Mouse (Mus musculus) heart, adult 2 months (tissue): ENCODE measurements around the gene N4bp3. TPM values are rescaled to one million over a fixed set of nuclear protein-coding genes. Genes with fewer than 3 reads are reported as not detected.

Experiments
- DNase-seq, 2 experiments: peaks; one replicate each; pipeline ENCODE4 v3.0.0; 2021
- H3K27ac ChIP-seq: fragments of 200-600 bp; 2 replicates; pipeline ENCODE4 v1.8.1; 2022
- H3K27me3 ChIP-seq: fragments of 200-500 bp; 2 replicates; pipeline ENCODE4 v1.6.1; 2012; ENCODE audit warnings: mild to moderate bottlenecking, low read length, inconsistent platforms, mixed read lengths; ENCODE audit not compliant: control insufficient read depth, insufficient read depth
- H3K36me3 ChIP-seq: fragments of 200-500 bp; 2 replicates; pipeline ENCODE4 v1.6.1; 2012; ENCODE audit warnings: low read length, inconsistent platforms; ENCODE audit not compliant: control insufficient read depth, insufficient read depth
- H3K4me1 ChIP-seq: fragments of 200-500 bp; 2 replicates; pipeline ENCODE4 v1.6.1; 2011; ENCODE audit warnings: low read length; ENCODE audit not compliant: control insufficient read depth, insufficient read depth
- H3K4me3 ChIP-seq: fragments of 200-600 bp; 2 replicates; pipeline ENCODE4 v1.8.1; 2022
- H3K79me2 ChIP-seq: fragments of 200-500 bp; replicated peaks from 2 replicates; pipeline ENCODE4 v1.6.1; 2012; ENCODE audit warnings: mild to moderate bottlenecking, inconsistent platforms, low read length, moderate library complexity, mixed read lengths; ENCODE audit not compliant: control insufficient read depth, insufficient read depth
- H3K9ac ChIP-seq: fragments of 200-500 bp; 2 replicates; pipeline ENCODE4 v1.6.1; 2012; ENCODE audit warnings: low read depth, mild to moderate bottlenecking, control low read depth, inconsistent platforms, low read length, mixed read lengths
- CTCF ChIP-seq: fragments of 200-600 bp; IDR thresholded peaks from 2 replicates; pipeline ENCODE4 v1.8.1; 2022; ENCODE audit warnings: antibody characterized with exemption, mild to moderate bottlenecking, moderate library complexity
- EP300 ChIP-seq: fragments of 200-500 bp; IDR thresholded peaks from 2 replicates; pipeline ENCODE4 v1.6.1; 2011; ENCODE audit warnings: low read depth, low read length, control low read depth; ENCODE audit not compliant: insufficient read depth
- POLR2A ChIP-seq: fragments of 200-500 bp; IDR thresholded peaks from 2 replicates; pipeline ENCODE4 v1.6.1; 2011; ENCODE audit warnings: mild to moderate bottlenecking, low read depth, low read length, control low read depth; ENCODE audit not compliant: insufficient read depth
- WGBS: fragments of 180-500 bp; shearing (Covaris S2); methylation state at CpG from one replicate; pipeline ENCODE4 v1.1.7; 2018; 5-methylcytosine and 5-hydroxymethylcytosine counted together
- intact Hi-C: fragments of 180-260 bp; cut with DNase I; formaldehyde crosslinking; loops from one replicate; pipeline ENCODE4 v1.15.1; 2025
- polyA plus RNA-seq: library from polyadenylated mRNA; depleted of rRNA; stranded (reverse); fragments of >200 nt; gene quantifications from 2 replicates; pipeline ENCODE4 v1.2.3, GENCODE M21; 2012; rRNA removed
- total RNA-seq, 2 experiments: library from RNA; stranded (reverse); gene quantifications; 2 replicates each; pipeline ENCODE4 v1.2.3; 2021

N4bp3 gene
- total and polyA plus RNA-seq, 3 experiments, result 8.2 to 10.7 (median 10.2) TPM

DNA sequence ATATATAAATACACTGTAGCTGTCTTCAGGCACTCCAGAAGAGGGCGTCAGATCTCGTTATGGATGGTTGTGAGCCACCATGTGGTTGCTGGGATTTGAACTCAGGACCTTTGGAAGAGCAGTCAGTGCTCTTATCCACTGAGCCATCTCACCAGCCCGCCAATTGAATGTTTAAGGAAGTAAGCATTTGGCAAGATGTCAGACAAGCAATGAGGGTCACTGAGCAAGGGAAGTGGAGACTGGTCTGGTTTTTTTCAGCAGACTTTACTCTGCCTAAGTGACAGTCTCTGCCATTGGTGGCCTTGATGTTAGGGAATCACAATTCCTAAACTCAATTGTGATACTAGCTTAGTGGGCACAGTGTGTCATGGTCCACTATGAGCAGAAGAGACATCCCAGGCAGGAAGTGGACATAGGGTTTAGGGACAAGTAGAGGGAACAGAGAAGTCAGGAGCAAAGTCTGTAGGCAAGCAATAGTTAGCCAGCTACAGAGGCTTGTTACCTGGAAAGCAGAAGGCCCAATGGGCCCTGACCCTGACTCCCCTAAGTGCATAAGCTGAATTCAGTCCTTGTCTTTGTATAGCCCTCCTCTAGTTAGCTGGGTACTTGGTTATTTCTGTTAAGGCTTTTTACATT is 55.8 kb downstream of the N4bp3 start:
- no peak overlapping the region for H3K4me3 ChIP-seq
- no peaks in the 10 kb centered on the region; the same call in 1 of the 2 replicates for H3K79me2 ChIP-seq
- no peaks in the 10 kb centered on the region for H3K27me3 ChIP-seq
- DNase-seq, result no peak
- H3K9ac ChIP-seq, result no peak overlapping the region
- no peak for TF ChIP-seq POLR2A
- TF ChIP-seq EP300, result no peak
- no peak for TF ChIP-seq CTCF
- intact Hi-C loops, result no loop called here
- H3K4me1 ChIP-seq, result 0 out of 2 replicates have a peak, but pooled peaks cover 1% of the 10 kb centered on the region
- no peak overlapping the region for H3K27ac ChIP-seq
- peaks cover 25% of the 10 kb centered on the region for H3K36me3 ChIP-seq
- 40% methylated on average over 3 of the region's 3 CpGs for WGBS

DNA sequence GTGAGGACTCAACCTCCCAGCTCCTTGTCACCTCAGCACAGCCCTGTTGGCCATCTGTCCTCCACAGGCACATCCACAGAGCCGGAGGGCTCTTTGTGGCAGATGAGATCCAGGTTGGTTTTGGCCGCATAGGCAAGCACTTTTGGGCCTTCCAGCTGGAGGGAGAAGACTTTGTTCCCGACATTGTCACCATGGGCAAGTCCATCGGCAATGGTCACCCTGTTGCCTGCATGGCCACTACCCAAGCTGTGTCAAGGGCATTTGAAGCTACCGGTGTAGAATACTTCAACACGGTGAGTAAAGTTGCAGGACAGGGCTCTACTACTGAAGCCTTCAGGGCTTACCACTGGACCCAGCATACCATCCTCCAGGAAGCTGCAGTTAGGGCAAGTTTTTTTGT is 56.8 kb downstream of the N4bp3 start:
- intact Hi-C loops, result no loop called here
- 90% methylated on average over 6 of the region's 6 CpGs for WGBS
- H3K36me3 ChIP-seq, result peaks cover 18% of the 10 kb centered on the region

DNA sequence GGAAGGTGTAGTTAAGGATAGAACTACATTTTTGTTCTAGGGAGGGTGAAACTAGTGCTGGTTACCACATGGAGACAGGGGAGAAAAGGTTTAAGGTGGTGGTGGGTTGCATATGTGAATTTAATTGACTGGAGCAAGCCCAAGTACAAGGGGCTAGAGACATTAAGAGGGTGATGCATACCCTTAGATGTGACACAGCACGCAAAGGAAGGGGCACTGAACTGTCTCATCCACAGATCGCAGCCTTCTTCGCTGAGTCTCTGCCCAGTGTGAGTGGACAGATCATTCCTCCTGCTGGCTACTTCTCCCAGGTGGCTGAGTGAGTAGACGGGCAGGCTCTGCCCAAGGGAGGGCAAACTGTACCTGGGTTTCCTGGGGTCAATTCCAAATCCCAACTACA is 57.3 kb downstream of the N4bp3 start:
- Histone ChIP-seq H3K4me3 (no peak overlapping the region), H3K36me3 (peaks cover 18% of the 10 kb centered on the region), H3K4me1 (0 out of 2 replicates have a peak, but pooled peaks cover 1% of the 10 kb centered on the region), H3K9ac (no peak overlapping the region), H3K79me2 (no peaks in the 10 kb centered on the region; the same call in 1 of the 2 replicates), H3K27me3 (no peaks in the 10 kb centered on the region), H3K27ac (no peak overlapping the region)
- DNase-seq, result no peak
- intact Hi-C loops, result no loop called here
- WGBS, result 88% methylated on average over 4 of the region's 4 CpGs
- TF ChIP-seq CTCF (no peak), EP300 (no peak), POLR2A (no peak)

More for the DNA sequence above, 56.8 kb downstream of the N4bp3 start:
- Histone ChIP-seq H3K27me3 (no peaks in the 10 kb centered on the region), H3K27ac (no peak overlapping the region), H3K4me3 (no peak overlapping the region), H3K79me2 (no peaks in the 10 kb centered on the region; the same call in 1 of the 2 replicates), H3K9ac (no peak overlapping the region), H3K4me1 (0 out of 2 replicates have a peak, but pooled peaks cover 1% of the 10 kb centered on the region)
- no peak for TF ChIP-seq POLR2A
- TF ChIP-seq CTCF, result no peak
- TF ChIP-seq EP300, result no peak
- no peak for DNase-seq

Other genes starting within 250 kb of the N4bp3 start
- 1 to 10 TPM; 6.9 to 8.9 TPM for gene Phykpl, start 66.1 kb downstream of the N4bp3 start, total RNA-seq
- gene Phykpl, start 66.1 kb downstream of the N4bp3 start, polyA plus RNA-seq, result 16.8 and 17.0 TPM in 2 replicates
- 100 to 1,000 TPM; 132 to 145 TPM for gene Hnrnpab, start 44.0 kb downstream of the N4bp3 start, total RNA-seq
- 68.4 and 71.5 TPM in 2 replicates for gene Hnrnpab, start 44.0 kb downstream of the N4bp3 start, polyA plus RNA-seq
- gene Nhp2, start 31.1 kb downstream of the N4bp3 start, total RNA-seq, result 10 to 100 TPM; 18.4 to 24.8 TPM
- 18.5 and 19.0 TPM in 2 replicates for gene Nhp2, start 31.1 kb downstream of the N4bp3 start, polyA plus RNA-seq
- 10 to 100 TPM; 14.0 to 15.0 TPM for gene Rmnd5b, start 14.9 kb downstream of the N4bp3 start, total RNA-seq
- gene Rmnd5b, start 14.9 kb downstream of the N4bp3 start, polyA plus RNA-seq, result 24.8 and 32.8 TPM in 2 replicates
- gene D930048N14Rik, start 112 bp upstream of the N4bp3 start, total RNA-seq, result under 1 TPM; 0.60 to 0.68 TPM
- gene D930048N14Rik, start 112 bp upstream of the N4bp3 start, polyA plus RNA-seq, result 3.7 and 5.0 TPM in 2 replicates
- gene 0610009B22Rik, start 38.0 kb upstream of the N4bp3 start, total RNA-seq, result 10 to 100 TPM; 41.7 to 42.3 TPM
- gene 0610009B22Rik, start 38.0 kb upstream of the N4bp3 start, polyA plus RNA-seq, result 25.1 and 40.7 TPM in 2 replicates
- 10 to 100 TPM; 15.3 to 16.6 TPM for gene Sec24a, start 112.8 kb upstream of the N4bp3 start, total RNA-seq
- gene Sec24a, start 112.8 kb upstream of the N4bp3 start, polyA plus RNA-seq, result 9.3 and 12.3 TPM in 2 replicates
- 100 to 1,000 TPM; 123 to 149 TPM for gene Sar1b, start 112.8 kb upstream of the N4bp3 start, total RNA-seq
- gene Sar1b, start 112.8 kb upstream of the N4bp3 start, polyA plus RNA-seq, result 64.2 and 131 TPM in 2 replicates
- gene Jade2, start 206.8 kb upstream of the N4bp3 start, total RNA-seq, result 10 to 100 TPM; 11.3 to 12.4 TPM
- gene Jade2, start 206.8 kb upstream of the N4bp3 start, polyA plus RNA-seq, result 6.5 and 7.3 TPM in 2 replicates